Mouse (Mus musculus) liver, embryonic 14.5 days (tissue): ENCODE results near the gene Dmrt3.

Experiments
- CTCF ChIP-seq: IDR thresholded peaks from 2 replicates; pipeline ENCODE4 v1.5.1; 2016; ENCODE audit warnings: antibody characterized with exemption, low read depth, control low read depth
- EP300 ChIP-seq: IDR thresholded peaks from 2 replicates; pipeline ENCODE4 v1.6.1; 2016; ENCODE audit warnings: antibody characterized with exemption, low read depth

DNA sequence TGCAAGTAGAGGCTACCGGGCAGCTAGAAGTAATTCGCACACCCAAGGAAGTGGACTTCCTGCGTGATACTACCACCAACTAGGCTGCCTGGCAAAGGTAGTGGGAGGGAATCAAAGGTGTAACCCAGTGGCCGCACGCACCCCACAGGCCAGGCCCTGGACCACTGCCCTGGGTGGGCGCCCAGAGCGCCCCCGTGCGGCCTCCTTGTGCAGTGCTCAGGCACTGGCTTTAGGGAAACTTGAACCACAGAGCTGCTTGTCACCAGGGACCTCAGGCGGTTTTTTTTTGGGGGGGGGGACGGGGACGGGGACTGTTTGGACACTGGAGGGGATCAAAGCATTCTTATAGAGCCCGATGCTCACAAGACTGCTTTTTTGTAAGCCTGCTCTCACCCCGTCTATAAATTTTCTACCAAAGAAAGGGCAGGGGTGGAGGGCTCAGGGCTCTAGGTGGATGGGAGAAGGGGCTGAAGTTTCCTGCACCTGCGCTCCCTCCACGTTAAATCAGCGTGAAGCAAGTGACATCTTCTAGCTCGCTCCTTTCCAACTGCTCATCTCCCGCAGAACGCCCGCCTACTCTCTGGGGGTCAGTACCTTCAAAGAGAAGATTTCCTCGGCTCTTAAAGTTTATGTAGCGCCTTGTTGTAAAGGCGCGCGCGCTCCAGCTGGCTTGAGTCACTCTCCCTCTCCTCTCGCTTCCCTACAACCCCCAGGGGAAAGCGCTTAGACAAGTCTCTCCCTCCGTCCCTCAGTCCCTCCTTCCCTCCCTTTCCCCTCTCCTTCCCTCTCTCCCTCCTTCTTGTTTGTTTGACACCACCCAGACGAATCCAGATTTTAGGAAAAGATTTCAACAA, 55.6 kb downstream of the Dmrt3 start:
- TF ChIP-seq CTCF (peak; percentile 42; the same call in 1 of the 2 replicates), EP300 (no peak)
